Comparison of ENCODE assay signal across 18 mouse cellular contexts in the genomic region with DNA sequence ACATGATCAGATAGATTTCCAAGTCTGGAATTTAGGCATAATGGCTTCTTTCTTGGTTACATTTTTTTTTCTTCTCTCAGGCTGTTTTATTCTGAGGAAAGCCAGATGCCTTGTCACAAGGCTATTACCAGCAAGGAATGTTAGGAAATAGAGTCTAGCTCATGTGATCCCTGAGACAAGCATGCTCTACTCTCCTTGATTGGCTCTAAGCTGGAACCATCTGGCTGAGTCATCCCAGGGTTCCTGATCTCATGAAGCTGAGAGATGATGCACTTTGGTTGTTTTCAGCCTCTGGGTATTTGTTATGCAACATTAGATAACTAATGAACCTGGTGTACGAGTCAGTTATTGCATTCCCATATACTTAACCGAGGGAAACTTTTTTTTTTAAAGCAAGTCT. TPM values are rescaled to one million over a fixed set of nuclear protein-coding genes. Genes with fewer than 3 reads are reported as not detected.
A peak's percentile ranks its signal among the peaks of the same experiment; 100 is the strongest.
DNase-seq lines count a peak whose midpoint lies in the region; ATAC-seq and TF ChIP-seq lines count a peak whose summit lies in the region.
"Had no signal": no experiment of that assay in that cellular context is flagged by ENCODE, and none has a peak within 500 bp of the region (broad histone marks: within the 10 kb centered on the region; RNA-seq: fewer than 3 reads in every experiment).

No protein-coding gene starts in this region.

- H3K27ac ChIP-seq in embryonic facial prominence, embryonic 11.5 days (replicated peaks; ENCODE audit: low read depth, low read length) = no peak overlapping the region
- H3K27ac ChIP-seq in embryonic facial prominence, embryonic 10.5 days (replicated peaks) = no peak overlapping the region
- no peak overlapping the region for H3K27ac ChIP-seq in lung, postnatal 0 days (ENCODE audit: low read length)
- H3K27ac ChIP-seq in stomach, embryonic 16.5 days (ENCODE audit: low read length) = no peak overlapping the region
- H3K27ac ChIP-seq: midbrain, embryonic 12.5 days had no signal

- no peak overlapping the region for H3K9ac ChIP-seq in embryonic facial prominence, embryonic 11.5 days (replicated peaks; ENCODE audit: low read length)
- no peak overlapping the region for H3K9ac ChIP-seq in lung, postnatal 0 days (replicated peaks; ENCODE audit: low read depth)
- no peak overlapping the region for H3K9ac ChIP-seq in stomach, embryonic 16.5 days (ENCODE audit: low read length)
- H3K9ac ChIP-seq: forebrain, postnatal 0 days; heart, embryonic 12.5 days; lung, embryonic 14.5 days; midbrain, embryonic 12.5 days had no signal

- TF ChIP-seq CTCF in lung, postnatal 0 days (IDR thresholded peaks at IDR 0.05) = no peak

- no peaks in the 10 kb centered on the region for H3K4me1 ChIP-seq in embryonic facial prominence, embryonic 11.5 days (ENCODE audit: control insufficient read depth, insufficient read depth, low read length)
- no peaks in the 10 kb centered on the region for H3K4me1 ChIP-seq in embryonic facial prominence, embryonic 10.5 days
- no peaks in the 10 kb centered on the region for H3K4me1 ChIP-seq in lung, postnatal 0 days (ENCODE audit: insufficient read depth, low read depth, low read length)
- H3K4me1 ChIP-seq in stomach, embryonic 16.5 days (ENCODE audit: control insufficient read depth, insufficient read depth, low read length) = no peaks in the 10 kb centered on the region
- H3K4me1 ChIP-seq: heart, embryonic 12.5 days; midbrain, embryonic 12.5 days had no signal

- H3K4me2 ChIP-seq in embryonic facial prominence, embryonic 11.5 days (ENCODE audit: low read depth, low read length) = no peak overlapping the region
- H3K4me2 ChIP-seq in lung, postnatal 0 days (replicated peaks; ENCODE audit: low read depth, low read length) = no peak overlapping the region
- no peak overlapping the region for H3K4me2 ChIP-seq in stomach, embryonic 16.5 days (ENCODE audit: low read depth, low read length)
- H3K4me2 ChIP-seq: heart, embryonic 12.5 days; lung, embryonic 14.5 days; midbrain, embryonic 12.5 days had no signal

- no peak overlapping the region for H3K4me3 ChIP-seq in embryonic facial prominence, embryonic 11.5 days (ENCODE audit: low read depth, low read length)
- H3K4me3 ChIP-seq in embryonic facial prominence, embryonic 10.5 days = no peak overlapping the region
- no peak overlapping the region for H3K4me3 ChIP-seq in lung, postnatal 0 days (ENCODE audit: low read depth, low read length)
- no peak overlapping the region for H3K4me3 ChIP-seq in stomach, embryonic 16.5 days (replicated peaks; ENCODE audit: low read length)
- H3K4me3 ChIP-seq: heart, embryonic 12.5 days; midbrain, embryonic 12.5 days had no signal

- DNase-seq in embryonic facial prominence, embryonic 11.5 days (ENCODE audit: low spot score) = peak; percentile 19
- DNase-seq in embryonic facial prominence, embryonic 10.5 days (ENCODE audit: low spot score) = no peak
- peak; percentile 43 for DNase-seq in lung, postnatal 0 days (ENCODE audit: low spot score)
- DNase-seq in lung, postnatal 4 days = no peak
- no peak for DNase-seq in urinary bladder, postnatal 25 days (ENCODE audit: low spot score)
- no peak for DNase-seq in gastrocnemius, adult 18-20 months (ENCODE audit: low spot score)
- DNase-seq: cerebellum, adult 18-20 months; forebrain, postnatal 0 days; gastrocnemius, postnatal 25 days; heart, postnatal 36 days; lung, embryonic 14.5 days; retina, postnatal 1 day; thymus, postnatal 4 days had no signal

- H3K27me3 ChIP-seq in embryonic facial prominence, embryonic 11.5 days (ENCODE audit: control insufficient read depth, insufficient read depth, low read length) = no peaks in the 10 kb centered on the region
- no peaks in the 10 kb centered on the region for H3K27me3 ChIP-seq in embryonic facial prominence, embryonic 10.5 days (replicated peaks; ENCODE audit: low read depth, poor library complexity, severe bottlenecking)
- H3K27me3 ChIP-seq in lung, postnatal 0 days (replicated peaks; ENCODE audit: insufficient read depth, low read length) = no peaks in the 10 kb centered on the region
- H3K27me3 ChIP-seq in stomach, embryonic 16.5 days (ENCODE audit: control insufficient read depth, insufficient read depth, low read length) = no peaks in the 10 kb centered on the region
- H3K27me3 ChIP-seq: heart, embryonic 12.5 days; midbrain, embryonic 12.5 days had no signal

- no peak for ATAC-seq in embryonic facial prominence, embryonic 11.5 days (replicated peaks; ENCODE audit: insufficient number of reproducible peaks, low FRiP score, low TSS enrichment, low read depth)
- ATAC-seq in lung, postnatal 0 days = no peak
- ATAC-seq in common myeloid progenitor, adult 5-6 weeks (replicated peaks; ENCODE audit: low read depth, poor library complexity, severe bottlenecking) = peak; percentile 75
- ATAC-seq in stomach, embryonic 16.5 days (ENCODE audit: insufficient read depth, low FRiP score) = peak; percentile 44; the same call in 1 of the 2 replicates
- ATAC-seq: forebrain, postnatal 0 days; hindbrain, embryonic 16.5 days had no signal

- no peaks in the 10 kb centered on the region for H3K9me3 ChIP-seq in embryonic facial prominence, embryonic 11.5 days (replicated peaks; ENCODE audit: control insufficient read depth, low read length)
- H3K9me3 ChIP-seq in embryonic facial prominence, embryonic 10.5 days = no peaks in the 10 kb centered on the region
- no peaks in the 10 kb centered on the region for H3K9me3 ChIP-seq in lung, postnatal 0 days (ENCODE audit: low read length)
- H3K9me3 ChIP-seq in stomach, embryonic 16.5 days (replicated peaks; ENCODE audit: control insufficient read depth, low read length) = no peaks in the 10 kb centered on the region
- H3K9me3 ChIP-seq: heart, embryonic 12.5 days; midbrain, embryonic 12.5 days had no signal

- 80% methylated on average over 2 of the region's 2 CpGs for WGBS in embryonic facial prominence, embryonic 11.5 days
- WGBS in embryonic facial prominence, embryonic 10.5 days = 82% methylated on average over 2 of the region's 2 CpGs
- WGBS in lung, postnatal 0 days = 48% methylated on average over 2 of the region's 2 CpGs
- 31% methylated on average over 2 of the region's 2 CpGs for WGBS in stomach, embryonic 16.5 days

- TF ChIP-seq EP300 in lung, postnatal 0 days (IDR thresholded peaks at IDR 0.05) = no peak

- no peaks in the 10 kb centered on the region for H3K36me3 ChIP-seq in embryonic facial prominence, embryonic 11.5 days (replicated peaks; ENCODE audit: control insufficient read depth, insufficient read depth, low read depth, low read length)
- H3K36me3 ChIP-seq in embryonic facial prominence, embryonic 10.5 days (replicated peaks) = no peaks in the 10 kb centered on the region
- no peaks in the 10 kb centered on the region for H3K36me3 ChIP-seq in lung, postnatal 0 days (ENCODE audit: insufficient read depth, low read length)
- H3K36me3 ChIP-seq in stomach, embryonic 16.5 days (ENCODE audit: control insufficient read depth, insufficient read depth, low read length) = no peaks in the 10 kb centered on the region
- H3K36me3 ChIP-seq: heart, embryonic 12.5 days; midbrain, embryonic 12.5 days had no signal

RNA-seq across cellular contexts. Expression of a gene that starts 30.4 kb away (rescaled TPM):
- 0.81 and 1.4 TPM in 2 replicates for polyA plus RNA-seq in embryonic facial prominence, embryonic 11.5 days (2014; fragmentation: Nextera tagmentation; extraction: Ambion mirVana)
- 1.4 and 1.6 TPM in 2 replicates for polyA plus RNA-seq in embryonic facial prominence, embryonic 10.5 days (2016; fragmentation: Nextera tagmentation; extraction: Ambion mirVana)
- 1.2 and 1.4 TPM in 2 replicates for polyA plus RNA-seq in lung, postnatal 0 days (2015; fragmentation: Nextera tagmentation; extraction: Ambion mirVana)
- 2.4 and 4.6 TPM in 2 replicates for total RNA-seq in common myeloid progenitor, adult 5-6 weeks (2017)
- 1.00 and 1.1 TPM in 2 replicates for polyA plus RNA-seq in stomach, embryonic 16.5 days (2015; fragmentation: Nextera tagmentation; extraction: Ambion mirVana)
- 1 to 10 TPM; 1.2 to 1.8 TPM for total RNA-seq in gastrocnemius, adult 18-20 months (2021)

RNA-seq across cellular contexts. Expression of a gene that starts 30.5 kb away (rescaled TPM):
- polyA plus RNA-seq in embryonic facial prominence, embryonic 11.5 days (2014; fragmentation: Nextera tagmentation; extraction: Ambion mirVana) = 0.17 and 0.40 TPM in 2 replicates
- 0.48 and 0.52 TPM in 2 replicates for polyA plus RNA-seq in embryonic facial prominence, embryonic 10.5 days (2016; fragmentation: Nextera tagmentation; extraction: Ambion mirVana)
- 0.05 and 0.07 TPM in 2 replicates for polyA plus RNA-seq in lung, postnatal 0 days (2015; fragmentation: Nextera tagmentation; extraction: Ambion mirVana)
- total RNA-seq in common myeloid progenitor, adult 5-6 weeks (2017) = not detected in 2 replicates
- polyA plus RNA-seq in stomach, embryonic 16.5 days (2015; fragmentation: Nextera tagmentation; extraction: Ambion mirVana) = 1.2 TPM in 2 replicates
- 10 to 100 TPM in 1 of 2 experiments, 1 to 10 TPM in 1; 2.2 to 10.3 TPM for total RNA-seq in gastrocnemius, adult 18-20 months (2021)

Comparison
In these comparisons a context has a peak if more than half of its experiments do, and no peak if none do; other contexts are left out.
1. DNase-seq: peak in embryonic facial prominence, embryonic 11.5 days (single experiment) and lung, postnatal 0 days (single experiment); none in embryonic facial prominence, embryonic 10.5 days (single experiment), lung, postnatal 4 days (0 of 2), urinary bladder, postnatal 25 days (single experiment) and gastrocnemius, adult 18-20 months (single experiment).
2. ATAC-seq: peak in common myeloid progenitor, adult 5-6 weeks (single experiment) and stomach, embryonic 16.5 days (single experiment); none in embryonic facial prominence, embryonic 11.5 days (single experiment) and lung, postnatal 0 days (single experiment).